Mouse (Mus musculus): ENCODE results near the gene Slc15a5. TPM values are rescaled to one million over a fixed set of nuclear protein-coding genes. Genes with fewer than 3 reads are reported as not detected.

Slc15a5 gene
- polyA plus RNA-seq, 1 experiment = not detected

DNA sequence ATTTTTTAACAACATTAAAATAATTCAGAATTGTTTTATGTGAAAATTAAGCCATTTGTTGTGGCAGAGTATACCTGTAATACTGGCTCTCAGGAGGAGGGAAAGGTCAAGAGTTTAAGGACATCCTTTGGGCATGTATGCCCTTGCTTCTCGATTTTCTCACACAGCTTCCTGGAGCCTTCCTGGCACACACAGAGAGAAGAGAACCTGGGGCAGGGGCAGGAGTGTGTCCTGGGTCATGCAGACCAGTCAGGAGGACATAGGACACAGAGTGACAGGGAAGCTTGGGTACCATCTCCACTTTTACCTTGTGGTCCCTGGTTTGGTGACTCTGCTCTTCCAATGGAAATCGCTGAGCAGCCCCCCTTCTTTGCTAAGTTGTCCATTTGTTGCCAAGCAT lies 6.2 kb downstream of the Slc15a5 start:
- Histone ChIP-seq H3K4me3 (ENCODE audit: insufficient read depth, low read depth, low read length) (no peak overlapping the region), H3K27ac (ENCODE audit: insufficient read depth, low read depth, low read length) (no peak overlapping the region), H3K36me3 (ENCODE audit: control insufficient read depth, insufficient read depth, low read length) (no peaks in the 10 kb centered on the region), H3K4me1 (ENCODE audit: control insufficient read depth, insufficient read depth, low read length) (no peaks in the 10 kb centered on the region), H3K27me3 (replicated peaks; ENCODE audit: control insufficient read depth, insufficient read depth, low read length) (no peaks in the 10 kb centered on the region)
- WGBS = 56% methylated on average over 2 of the region's 2 CpGs
- DNase-seq = no peak
- TF ChIP-seq POLR2A (IDR thresholded peaks at IDR 0.05; ENCODE audit: low read depth, low read length) (no peak), CTCF (conservative IDR thresholded peaks at IDR 0.05; ENCODE audit: insufficient read depth, insufficient read length, low read depth, low read length) (no peak)

GRCm38 (mm10) chr6:138072963-138073339 lies 6.8 kb downstream of the Slc15a5 start:
- Histone ChIP-seq H3K36me3 (ENCODE audit: control insufficient read depth, insufficient read depth, low read length) (no peaks in the 10 kb centered on the region), H3K4me3 (ENCODE audit: insufficient read depth, low read depth, low read length) (no peak overlapping the region), H3K4me1 (ENCODE audit: control insufficient read depth, insufficient read depth, low read length) (no peaks in the 10 kb centered on the region), H3K27me3 (replicated peaks; ENCODE audit: control insufficient read depth, insufficient read depth, low read length) (no peaks in the 10 kb centered on the region), H3K27ac (ENCODE audit: insufficient read depth, low read depth, low read length) (no peak overlapping the region)
- no peak for TF ChIP-seq POLR2A (IDR thresholded peaks at IDR 0.05; ENCODE audit: low read depth, low read length)
- TF ChIP-seq CTCF (conservative IDR thresholded peaks at IDR 0.05; ENCODE audit: insufficient read depth, insufficient read length, low read depth, low read length) = no peak
- no peak for DNase-seq
- WGBS = 50% methylated on average over 8 of the region's 8 CpGs

- no peak for TF ChIP-seq CTCF (conservative IDR thresholded peaks at IDR 0.05; ENCODE audit: insufficient read depth, insufficient read length, low read depth, low read length)
- no peak for TF ChIP-seq POLR2A (IDR thresholded peaks at IDR 0.05; ENCODE audit: low read depth, low read length)
- H3K4me3 ChIP-seq (ENCODE audit: insufficient read depth, low read depth, low read length) = no peak overlapping the region
- 71% methylated on average over 5 of the region's 5 CpGs for WGBS
- no peaks in the 10 kb centered on the region for H3K36me3 ChIP-seq (ENCODE audit: control insufficient read depth, insufficient read depth, low read length)
- no peaks in the 10 kb centered on the region for H3K27me3 ChIP-seq (replicated peaks; ENCODE audit: control insufficient read depth, insufficient read depth, low read length)
- H3K27ac ChIP-seq (ENCODE audit: insufficient read depth, low read depth, low read length) = no peak overlapping the region
- no peak for DNase-seq
- no peaks in the 10 kb centered on the region for H3K4me1 ChIP-seq (ENCODE audit: control insufficient read depth, insufficient read depth, low read length)
Measured at GRCm38 (mm10) chr6:138072110-138072962, 7.4 kb downstream of the Slc15a5 start.

DNA sequence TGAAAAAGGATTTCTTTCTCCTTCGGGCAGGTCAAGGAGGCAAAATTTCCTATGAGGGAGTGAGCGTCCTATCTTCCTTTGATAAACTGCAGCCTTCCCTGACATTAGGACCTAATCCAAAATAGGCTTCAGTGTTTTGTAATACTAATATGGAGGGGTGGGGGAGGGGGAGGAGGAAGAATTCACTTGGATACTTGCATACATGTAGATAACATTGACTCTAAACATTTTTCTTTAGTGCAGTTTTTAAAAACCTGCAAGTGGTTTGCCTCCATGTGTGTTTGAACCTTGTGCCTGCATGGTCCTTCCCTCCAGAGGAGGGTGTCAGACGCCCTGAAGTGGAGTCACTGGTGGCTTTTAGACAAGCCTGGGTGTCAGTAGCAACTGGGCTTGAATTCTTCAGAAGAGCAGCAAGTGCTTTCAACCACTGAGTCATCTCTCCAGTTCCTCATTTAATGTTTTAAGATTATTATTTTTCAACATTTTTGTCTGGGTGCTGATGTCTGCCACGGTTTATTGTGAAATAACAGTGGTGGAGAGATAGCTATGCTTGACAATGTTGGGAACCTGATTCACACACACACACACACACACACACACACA lies 8.1 kb downstream of the Slc15a5 start:
- WGBS = 72% methylated on average over 4 of the region's 4 CpGs
- Histone ChIP-seq H3K4me3 (ENCODE audit: insufficient read depth, low read depth, low read length) (no peak overlapping the region), H3K27me3 (replicated peaks; ENCODE audit: control insufficient read depth, insufficient read depth, low read length) (no peaks in the 10 kb centered on the region), H3K27ac (ENCODE audit: insufficient read depth, low read depth, low read length) (no peak overlapping the region), H3K4me1 (ENCODE audit: control insufficient read depth, insufficient read depth, low read length) (no peaks in the 10 kb centered on the region), H3K36me3 (ENCODE audit: control insufficient read depth, insufficient read depth, low read length) (no peaks in the 10 kb centered on the region)
- no peak for TF ChIP-seq POLR2A (IDR thresholded peaks at IDR 0.05; ENCODE audit: low read depth, low read length)
- TF ChIP-seq CTCF (conservative IDR thresholded peaks at IDR 0.05; ENCODE audit: insufficient read depth, insufficient read length, low read depth, low read length) = no peak
- no peak for DNase-seq

GRCm38 (mm10) chr6:138070720-138071504 lies 8.8 kb downstream of the Slc15a5 start:
- Histone ChIP-seq H3K27ac (ENCODE audit: insufficient read depth, low read depth, low read length) (no peak overlapping the region), H3K4me3 (ENCODE audit: insufficient read depth, low read depth, low read length) (no peak overlapping the region), H3K27me3 (replicated peaks; ENCODE audit: control insufficient read depth, insufficient read depth, low read length) (no peaks in the 10 kb centered on the region), H3K4me1 (ENCODE audit: control insufficient read depth, insufficient read depth, low read length) (no peaks in the 10 kb centered on the region), H3K36me3 (ENCODE audit: control insufficient read depth, insufficient read depth, low read length) (no peaks in the 10 kb centered on the region)
- no peak for DNase-seq
- TF ChIP-seq POLR2A (IDR thresholded peaks at IDR 0.05; ENCODE audit: low read depth, low read length) = no peak
- WGBS = 90% methylated on average over 13 of the region's 13 CpGs

DNA sequence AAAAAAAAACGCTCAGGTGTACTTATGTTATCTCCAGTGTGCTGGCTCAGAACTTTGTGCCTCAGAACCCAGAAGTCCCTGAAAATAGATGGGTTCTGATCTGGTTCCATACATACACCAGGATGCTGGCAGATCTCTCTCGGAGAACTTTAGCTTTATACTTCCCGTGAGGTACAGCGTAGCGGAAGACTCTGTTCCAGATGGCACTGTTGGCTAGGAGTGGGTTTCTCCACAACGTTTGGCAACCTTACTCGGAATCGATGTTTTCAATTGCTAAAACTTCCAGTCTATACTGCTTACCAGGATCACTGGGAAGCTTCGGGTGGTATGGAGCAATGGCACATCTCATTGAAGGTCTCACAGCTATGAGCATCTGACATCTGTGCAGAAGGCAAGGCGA lies 9.8 kb downstream of the Slc15a5 start:
- WGBS = 91% methylated on average over 10 of the region's 10 CpGs
- TF ChIP-seq CTCF (conservative IDR thresholded peaks at IDR 0.05; ENCODE audit: insufficient read depth, insufficient read length, low read depth, low read length) (no peak), POLR2A (IDR thresholded peaks at IDR 0.05; ENCODE audit: low read depth, low read length) (no peak)
- H3K4me3 ChIP-seq (ENCODE audit: insufficient read depth, low read depth, low read length) = no peak overlapping the region
- no peaks in the 10 kb centered on the region for H3K27me3 ChIP-seq (replicated peaks; ENCODE audit: control insufficient read depth, insufficient read depth, low read length)
- no peak overlapping the region for H3K27ac ChIP-seq (ENCODE audit: insufficient read depth, low read depth, low read length)
- no peaks in the 10 kb centered on the region for H3K4me1 ChIP-seq (ENCODE audit: control insufficient read depth, insufficient read depth, low read length)
- H3K36me3 ChIP-seq (ENCODE audit: control insufficient read depth, insufficient read depth, low read length) = no peaks in the 10 kb centered on the region
- no peak for DNase-seq

DNA sequence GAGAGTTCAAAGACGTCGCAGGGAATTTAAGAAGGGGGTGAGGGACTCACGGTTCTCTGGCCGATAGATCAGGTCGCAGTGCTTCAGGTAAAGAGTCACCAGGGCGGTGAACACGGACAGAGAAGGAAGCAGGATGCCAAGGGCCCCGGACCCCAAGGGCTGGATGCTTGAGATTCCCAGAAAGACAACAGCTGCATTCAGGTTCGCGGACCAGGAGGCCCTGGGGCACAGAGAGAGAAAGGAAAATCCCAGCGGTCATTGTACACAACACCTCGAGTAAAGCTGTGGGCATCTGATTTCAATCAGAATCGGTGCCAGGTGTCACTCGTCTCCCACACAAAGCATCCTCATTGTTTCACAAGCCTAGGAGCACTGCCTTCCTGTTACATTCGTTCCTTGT lies 24.1 kb downstream of the Slc15a5 start:
- Histone ChIP-seq H3K36me3 (ENCODE audit: control insufficient read depth, insufficient read depth, low read length) (no peaks in the 10 kb centered on the region), H3K27me3 (replicated peaks; ENCODE audit: control insufficient read depth, insufficient read depth, low read length) (no peaks in the 10 kb centered on the region), H3K4me1 (ENCODE audit: control insufficient read depth, insufficient read depth, low read length) (no peaks in the 10 kb centered on the region), H3K4me3 (ENCODE audit: insufficient read depth, low read depth, low read length) (no peak overlapping the region), H3K27ac (ENCODE audit: insufficient read depth, low read depth, low read length) (no peak overlapping the region)
- TF ChIP-seq CTCF (conservative IDR thresholded peaks at IDR 0.05; ENCODE audit: insufficient read depth, insufficient read length, low read depth, low read length) (no peak), POLR2A (IDR thresholded peaks at IDR 0.05; ENCODE audit: low read depth, low read length) (no peak)
- WGBS = 30% methylated on average over 15 of the region's 15 CpGs
- no peak for DNase-seq
